Mouse (Mus musculus) spleen, adult 18-20 months (tissue): Measurements from ENCODE around the gene Sh2d6.
"Not testable (repeated sequence)": the region's sequence is repeated elsewhere in the genome, so short reads cannot be mapped to it uniquely, and the experiment has no call there.

Experiments used
- DNase-seq, 2 experiments: peaks; one replicate each; pipeline ENCODE4 v3.0.0; 2022; ENCODE audit warnings: mixed read lengths in 2 of 2

The Sh2d6 gene

GRCm38 (mm10) chr6:72534035-72534809 lies 12.7 kb upstream of the Sh2d6 start:
- peak; percentile 20 to 51 for DNase-seq

- not testable (repeated sequence) for DNase-seq
Measured at GRCm38 (mm10) chr6:72533555-72533954, 12.0 kb upstream of the Sh2d6 start.

- no peak for DNase-seq
Measured at GRCm38 (mm10) chr6:72532580-72532979, 11.1 kb upstream of the Sh2d6 start.

- no peak for DNase-seq
Measured at GRCm38 (mm10) chr6:72528410-72529151, 7.1 kb upstream of the Sh2d6 start.

GRCm38 (mm10) chr6:72527070-72527469 lies 5.6 kb upstream of the Sh2d6 start:
- DNase-seq: no peak

- DNase-seq: no peak
Measured at GRCm38 (mm10) chr6:72524160-72524559, 2.7 kb upstream of the Sh2d6 start.

GRCm38 (mm10) chr6:72523222-72523621 lies 1.7 kb upstream of the Sh2d6 start:
- no peak for DNase-seq

- no peak for DNase-seq
Measured at GRCm38 (mm10) chr6:72522288-72522687, 781 bp upstream of the Sh2d6 start.

- no peak for DNase-seq
Measured at GRCm38 (mm10) chr6:72520904-72521303, 603 bp downstream of the Sh2d6 start.

GRCm38 (mm10) chr6:72519892-72520663 lies 1.4 kb downstream of the Sh2d6 start:
- DNase-seq: no peak

- DNase-seq: no peak
Measured at GRCm38 (mm10) chr6:72519303-72519702, 2.2 kb downstream of the Sh2d6 start.

GRCm38 (mm10) chr6:72518842-72519241 lies 2.7 kb downstream of the Sh2d6 start:
- DNase-seq: no peak

GRCm38 (mm10) chr6:72515644-72516043 lies 5.9 kb downstream of the Sh2d6 start:
- no peak for DNase-seq

GRCm38 (mm10) chr6:72513071-72513440 lies 8.5 kb downstream of the Sh2d6 start:
- DNase-seq: no peak

- peak; percentile 60 to 67 for DNase-seq
Measured at GRCm38 (mm10) chr6:72512386-72513070, 9.0 kb downstream of the Sh2d6 start.

GRCm38 (mm10) chr6:72510686-72511421 lies 10.7 kb downstream of the Sh2d6 start:
- DNase-seq: no peak

GRCm38 (mm10) chr6:72509872-72510435 lies 11.6 kb downstream of the Sh2d6 start:
- no peak for DNase-seq

- no peak for DNase-seq
Measured at GRCm38 (mm10) chr6:72508596-72508995, 12.9 kb downstream of the Sh2d6 start.

GRCm38 (mm10) chr6:72506104-72506503 lies 15.4 kb downstream of the Sh2d6 start:
- no peak for DNase-seq

- DNase-seq: no peak
Measured at GRCm38 (mm10) chr6:72503939-72504338, 17.6 kb downstream of the Sh2d6 start.

- no peak for DNase-seq
Measured at GRCm38 (mm10) chr6:72503309-72503708, 18.2 kb downstream of the Sh2d6 start.

- no peak for DNase-seq
Measured at GRCm38 (mm10) chr6:72498950-72499349, 22.6 kb downstream of the Sh2d6 start.
